Mouse (Mus musculus): ENCODE data around the gene Klrc1. TPM values are rescaled to one million over a fixed set of nuclear protein-coding genes. Genes with fewer than 3 reads are reported as not detected.
"Not testable (repeated sequence)": the region's sequence is repeated elsewhere in the genome, so short reads cannot be mapped to it uniquely, and the experiment has no call there.

Klrc1 gene
- total RNA-seq (2021), result not detected
- long read RNA-seq, experiment 1, result 0 reads
- long read RNA-seq, experiment 2, result 0 reads

DNA sequence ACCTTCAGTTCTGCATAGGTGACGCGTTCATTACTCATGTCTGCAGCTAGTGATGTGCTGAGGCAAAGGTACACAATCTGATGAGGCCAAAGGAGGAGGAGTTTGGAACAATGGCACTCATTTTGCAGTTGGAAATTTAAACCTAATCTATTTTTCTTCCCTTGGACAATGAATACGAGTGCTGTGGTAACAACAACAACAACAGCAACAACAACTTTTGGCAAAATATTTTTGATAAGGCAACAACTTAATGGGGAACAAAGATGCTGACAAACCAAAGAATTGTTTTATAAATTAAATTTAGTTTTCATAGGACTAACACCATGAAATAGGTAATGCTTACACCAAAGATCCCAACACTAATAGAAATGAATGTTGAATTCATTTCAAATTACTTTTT, at the start of gene Klrc1:
Gene Klrc1 (minus strand): TSS at position 101 of the 400 bp plus-strand sequence.
- DNase-seq (ENCODE audit: low spot score in 2 of 2), result no peak
- Histone ChIP-seq H3K27ac (no peak within 1 kb of the TSS), H3K4me3 (no peak within 1 kb of the TSS)
- TF ChIP-seq CTCF (conservative IDR thresholded peaks at IDR 0.05), result no peak

DNA sequence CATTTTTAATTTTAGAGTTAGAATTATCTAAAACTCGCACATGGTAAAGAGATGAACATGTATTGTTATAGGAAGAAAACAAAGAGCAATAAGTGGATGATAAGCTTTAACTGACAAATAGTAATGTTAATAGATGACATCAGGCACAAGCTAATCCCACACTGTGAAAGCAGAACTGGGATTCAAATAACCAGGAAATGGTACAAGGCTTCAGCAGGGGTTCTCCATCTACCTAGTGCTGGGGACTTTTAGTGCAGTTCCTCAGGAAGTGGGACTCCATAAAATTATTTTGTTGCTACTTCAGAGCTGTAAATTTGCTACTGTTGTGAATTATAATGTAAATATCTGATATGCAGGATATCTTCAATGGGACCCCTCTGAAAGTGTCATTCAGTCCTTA, 48.5 kb upstream of the Klrc1 start:
- TF ChIP-seq CTCF (conservative IDR thresholded peaks at IDR 0.05), result no peak
- Histone ChIP-seq H3K27ac (no peak overlapping the region), H3K4me3 (no peak overlapping the region)
- DNase-seq (ENCODE audit: low spot score in 2 of 2), result no peak

- H3K27ac ChIP-seq, result no peak overlapping the region
- DNase-seq (ENCODE audit: low spot score in 2 of 2), result no peak
These were observed 42.6 kb upstream of the Klrc1 start for GRCm38 (mm10) chr6:129721390-129721789.

DNA sequence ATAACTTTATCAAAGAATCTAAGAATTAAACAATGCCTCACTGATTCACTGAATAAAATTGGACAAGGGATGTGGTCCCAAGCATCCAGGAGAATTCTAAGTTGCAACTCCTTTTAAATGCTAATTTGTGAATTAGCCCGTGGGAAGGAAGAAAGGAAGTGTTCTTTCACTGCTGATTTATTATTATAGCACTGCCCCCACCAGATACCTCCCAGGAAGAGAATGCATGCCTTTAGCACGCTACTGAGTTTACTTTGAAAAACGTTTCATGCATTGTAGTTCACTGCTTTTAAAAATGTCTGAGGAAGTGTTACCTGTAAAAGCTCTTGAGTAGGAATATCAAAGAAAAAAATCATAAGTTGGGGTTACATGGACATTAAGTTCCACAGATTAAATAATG, 41.7 kb upstream of the Klrc1 start:
- DNase-seq (ENCODE audit: low spot score in 2 of 2), result no peak
- H3K27ac ChIP-seq, result no peak overlapping the region
- no peak for TF ChIP-seq CTCF (conservative IDR thresholded peaks at IDR 0.05)
- no peak overlapping the region for H3K4me3 ChIP-seq

More at GRCm38 (mm10) chr6:129721390-129721789, 42.6 kb upstream of the Klrc1 start:
- TF ChIP-seq CTCF (conservative IDR thresholded peaks at IDR 0.05), result no peak
- H3K4me3 ChIP-seq, result no peak overlapping the region

DNA sequence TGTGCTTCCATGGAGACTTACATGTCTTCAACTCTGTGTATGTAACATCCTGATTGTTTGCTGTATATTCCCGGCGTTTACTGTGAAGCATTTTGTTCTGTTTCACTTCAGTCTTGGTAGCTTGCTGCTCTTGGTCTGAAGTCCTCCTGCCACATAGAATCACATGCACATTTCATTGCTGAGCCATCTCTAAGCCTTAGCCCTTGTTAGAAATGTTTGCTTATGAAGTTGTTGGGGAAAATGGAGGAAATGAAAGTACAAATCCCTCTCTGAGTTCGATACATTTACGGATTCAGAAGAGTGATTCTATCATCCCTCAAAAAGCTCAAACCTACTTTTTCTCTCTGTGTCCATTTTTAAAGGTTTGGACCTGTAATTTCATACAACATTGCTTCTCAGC, 38.3 kb upstream of the Klrc1 start, which contains the start of gene Klri1:
Gene Klri1 (minus strand): TSS at position 101 of the 400 bp plus-strand sequence.
- no peak within 1 kb of the TSS for H3K4me3 ChIP-seq
- no peak for DNase-seq (ENCODE audit: low spot score in 2 of 2)
- no peak for TF ChIP-seq CTCF (conservative IDR thresholded peaks at IDR 0.05)
- H3K27ac ChIP-seq, result no peak within 1 kb of the TSS

- Histone ChIP-seq H3K27ac (no peak overlapping the region), H3K4me3 (no peak overlapping the region)
These were observed 34.8 kb upstream of the Klrc1 start for GRCm38 (mm10) chr6:129713566-129713965.

GRCm38 (mm10) chr6:129691436-129691835, 12.7 kb upstream of the Klrc1 start:
- not testable (repeated sequence) for H3K27ac ChIP-seq; H3K4me3 ChIP-seq; DNase-seq (ENCODE audit: low spot score in 2 of 2)

More at GRCm38 (mm10) chr6:129713566-129713965, 34.8 kb upstream of the Klrc1 start:
- TF ChIP-seq CTCF (conservative IDR thresholded peaks at IDR 0.05), result no peak
- no peak for DNase-seq (ENCODE audit: low spot score in 2 of 2)

- TF ChIP-seq CTCF (conservative IDR thresholded peaks at IDR 0.05), result no peak
These were observed 1.6 kb upstream of the Klrc1 start for GRCm38 (mm10) chr6:129680379-129680778.

DNA sequence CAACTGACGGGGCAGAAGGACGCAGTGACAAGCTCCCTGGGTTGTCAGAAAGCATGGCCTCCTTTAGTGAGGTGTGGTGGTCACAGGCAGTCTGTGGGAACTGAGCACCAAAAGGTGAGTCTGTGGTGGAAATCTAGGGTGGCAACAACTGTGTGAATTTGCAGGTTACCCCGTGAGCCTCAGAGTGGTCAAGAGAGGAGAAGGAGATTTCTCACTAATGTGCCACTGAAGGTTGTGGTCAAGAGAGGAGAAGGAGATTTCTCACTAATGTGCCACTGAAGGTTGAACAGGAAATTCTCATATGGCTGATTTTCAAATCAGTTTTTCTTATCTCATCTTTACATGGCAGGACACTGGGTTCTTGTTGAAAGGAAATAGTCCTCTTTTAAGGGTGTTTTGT, 17.5 kb downstream of the Klrc1 start:
- H3K27ac ChIP-seq; H3K4me3 ChIP-seq; DNase-seq (ENCODE audit: low spot score in 2 of 2): not testable (repeated sequence)

More at GRCm38 (mm10) chr6:129680379-129680778, 1.6 kb upstream of the Klrc1 start:
- DNase-seq (ENCODE audit: low spot score in 2 of 2), result no peak
- no peak overlapping the region for H3K27ac ChIP-seq
- no peak overlapping the region for H3K4me3 ChIP-seq

DNA sequence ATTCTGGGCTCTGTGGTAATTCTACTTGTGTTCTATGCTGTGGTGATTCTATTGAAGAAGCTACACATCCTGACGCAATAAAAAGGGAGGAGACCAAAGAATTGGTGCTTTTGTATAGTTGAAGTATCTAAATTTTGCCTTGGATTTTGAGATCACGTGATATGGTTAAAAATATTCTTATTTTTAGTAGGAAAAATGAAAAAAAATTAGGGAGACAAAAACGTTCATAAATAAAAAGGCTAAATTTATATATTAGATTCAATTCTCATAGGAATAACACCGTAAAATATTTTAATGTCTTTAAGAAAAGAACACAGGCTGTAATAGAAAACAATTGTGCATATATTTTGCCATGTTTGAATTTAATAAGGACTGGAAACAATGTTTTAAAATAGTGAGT, 18.2 kb downstream of the Klrc1 start, which contains the start of gene Klrc2:
Gene Klrc2 (minus strand): TSS at position 101 of the 400 bp plus-strand sequence.
- H3K27ac ChIP-seq; H3K4me3 ChIP-seq; DNase-seq (ENCODE audit: low spot score in 2 of 2): not testable (repeated sequence)

GRCm38 (mm10) chr6:129644054-129644453, 34.7 kb downstream of the Klrc1 start:
- DNase-seq (ENCODE audit: low spot score in 2 of 2); H3K27ac ChIP-seq; H3K4me3 ChIP-seq: not testable (repeated sequence)

- not testable (repeated sequence) for H3K4me3 ChIP-seq; H3K27ac ChIP-seq; DNase-seq (ENCODE audit: low spot score in 2 of 2)
These were observed 35.5 kb downstream of the Klrc1 start, which contains the start of gene Klrc3 for GRCm38 (mm10) chr6:129643237-129643636. Gene Klrc3 (minus strand): TSS chr6:129643337.

DNA sequence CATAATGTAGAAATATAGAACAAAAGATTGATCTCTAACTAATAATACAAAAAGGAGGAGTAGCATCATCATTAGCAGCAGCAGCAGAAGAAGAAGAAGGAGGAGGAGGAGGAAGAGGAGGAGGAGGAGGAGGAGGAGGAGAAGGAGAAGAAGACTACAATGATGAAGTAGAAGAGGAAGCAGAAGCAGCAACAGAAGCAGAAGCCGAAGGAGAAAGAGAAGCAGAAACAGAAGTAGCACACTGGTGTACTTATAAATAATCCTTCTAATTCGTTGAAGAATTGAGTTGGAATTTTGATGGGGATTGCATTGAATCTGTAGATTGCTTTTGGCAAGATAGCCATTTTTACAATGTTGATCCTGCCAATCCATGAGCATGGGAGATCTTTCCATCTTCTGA, 47.7 kb downstream of the Klrc1 start:
- DNase-seq (ENCODE audit: low spot score in 2 of 2); H3K27ac ChIP-seq; H3K4me3 ChIP-seq: not testable (repeated sequence)

- no peak for DNase-seq (ENCODE audit: low spot score in 2 of 2)
- TF ChIP-seq CTCF (conservative IDR thresholded peaks at IDR 0.05), result no peak
These were observed 55.0 kb downstream of the Klrc1 start, which contains the start of gene Klrk1 for GRCm38 (mm10) chr6:129623735-129624134. Gene Klrk1 (minus strand): TSS chr6:129623864.

More at GRCm38 (mm10) chr6:129623735-129624134, 55.0 kb downstream of the Klrc1 start, which contains the start of gene Klrk1:
- Histone ChIP-seq H3K27ac (no peak within 1 kb of the TSS), H3K4me3 (no peak within 1 kb of the TSS)

Small RNA genes within 50 kb of the gene (microRNA-seq; reads per million reads assigned to microRNA genes)
- gene Mir680-1, result 0 reads per million in 2 experiments

Other genes with a start within 250 kb of the Klrc1 start
- 1 to 10 TPM; 4.1 to 5.7 TPM for gene Clec1a, start 227.0 kb downstream of the Klrc1 start, total RNA-seq (2021)
- not detected for gene Olr1, start 171.8 kb downstream of the Klrc1 start, total RNA-seq (2021)
- not detected for gene Tmem52b, start 166.4 kb downstream of the Klrc1 start, total RNA-seq (2021)
- 100 to 1,000 TPM; 675 to 689 TPM for gene Gabarapl1, start 145.8 kb downstream of the Klrc1 start, total RNA-seq (2021)
- not detected for gene Klre1, start 101.1 kb downstream of the Klrc1 start, total RNA-seq (2021)
- gene Klrd1, start 87.2 kb downstream of the Klrc1 start, total RNA-seq (2021), result not detected
- gene Klrk1, start 55.1 kb downstream of the Klrc1 start, total RNA-seq (2021), result not detected
- gene Klrc3, start 35.6 kb downstream of the Klrc1 start, total RNA-seq (2021), result not detected
- not detected for gene Klrc2, start 18.3 kb downstream of the Klrc1 start, total RNA-seq (2021)
- not detected for gene Klri1, start 38.2 kb upstream of the Klrc1 start, total RNA-seq (2021)
- not detected for gene Klri2, start 61.5 kb upstream of the Klrc1 start, total RNA-seq (2021)
- not detected for gene Gm156, start 105.3 kb upstream of the Klrc1 start, total RNA-seq (2021)
- not detected for gene Gm17631, start 183.7 kb upstream of the Klrc1 start, total RNA-seq (2021)
- gene Klra17, start 197.7 kb upstream of the Klrc1 start, total RNA-seq (2021), result not detected
- not detected for gene Klra5, start 238.7 kb upstream of the Klrc1 start, total RNA-seq (2021)

Measured in layer of hippocampus, adult 2 months (tissue).